Mouse (Mus musculus) MEL (cell line): ENCODE results near the gene Fxn. TPM values are rescaled to one million over a fixed set of nuclear protein-coding genes. Genes with fewer than 3 reads are reported as not detected.

Experiments
- DNase-seq: peaks from one replicate; pipeline ENCODE4 v3.0.0; 2011; ENCODE audit warnings: low read depth, low spot score
- H3K27ac ChIP-seq: 2 replicates; pipeline ENCODE4 v1.5.1; 2012; ENCODE audit warnings: low read depth, mild to moderate bottlenecking, control low read depth, low read length, moderate library complexity; ENCODE audit not compliant: control insufficient read depth
- H3K27me3 ChIP-seq, 2 experiments: fragments of 150-350 bp in 1 of 2; sonication (generic) in 1 of 2; 2 replicates each; pipeline ENCODE4 v1.6.1; 2012; ENCODE audit warnings: low read length in 2 of 2, mild to moderate bottlenecking in 2 of 2, improper control_type of control experiment in 1 of 2, moderate library complexity in 1 of 2; ENCODE audit not compliant: insufficient read depth in 2 of 2, control insufficient read depth in 1 of 2
- H3K36me3 ChIP-seq, 2 experiments: 2 replicates each; pipeline ENCODE4 v1.6.1; 2012 to 2014; ENCODE audit warnings: low read length in 2 of 2, improper control_type of control experiment in 1 of 2, inconsistent platforms in 1 of 2, mild to moderate bottlenecking in 1 of 2; ENCODE audit not compliant: insufficient read depth in 2 of 2, control insufficient read depth in 1 of 2
- H3K4me1 ChIP-seq, 2 experiments: fragments of 150-350 bp in 1 of 2; sonication (generic) in 1 of 2; 2 replicates each; pipeline ENCODE4 v1.6.1; 2012; ENCODE audit warnings: low read length in 2 of 2, improper control_type of control experiment in 1 of 2, mild to moderate bottlenecking in 1 of 2; ENCODE audit not compliant: insufficient read depth in 2 of 2, control insufficient read depth in 1 of 2
- H3K4me3 ChIP-seq, 2 experiments: fragments of 150-350 bp in 1 of 2; sonication (generic) in 1 of 2; 2 replicates each; pipeline ENCODE4 v1.5.1; 2012; ENCODE audit warnings: low read depth in 2 of 2, low read length in 2 of 2, mild to moderate bottlenecking in 2 of 2, moderate library complexity in 2 of 2, control low read depth in 1 of 2, improper control_type of control experiment in 1 of 2; ENCODE audit not compliant: control insufficient read depth in 1 of 2, insufficient read depth in 1 of 2
- H3K79me2 ChIP-seq: 2 replicates; pipeline ENCODE4 v1.6.1; 2012; ENCODE audit warnings: mild to moderate bottlenecking, low read length, moderate library complexity; ENCODE audit not compliant: control insufficient read depth, poor library complexity, insufficient read depth
- H3K9ac ChIP-seq: 2 replicates; pipeline ENCODE4 v1.6.1; 2012; ENCODE audit warnings: low read depth, mild to moderate bottlenecking, control low read depth, low read length, moderate library complexity; ENCODE audit not compliant: control insufficient read depth, poor library complexity, severe bottlenecking
- H3K9me3 ChIP-seq: fragments of 150-350 bp; sonication (generic); replicated peaks from 2 replicates; pipeline ENCODE4 v1.6.1; 2012; ENCODE audit warnings: mild to moderate bottlenecking, low read length, improper control_type of control experiment, moderate library complexity; ENCODE audit not compliant: insufficient read depth
- BHLHE40 ChIP-seq: IDR thresholded peaks from 2 replicates; pipeline ENCODE4 v1.6.1; 2012; ENCODE audit warnings: low read depth, mild to moderate bottlenecking, inconsistent platforms, low read length, improper control_type of control experiment, borderline replicate concordance
- CHD1 ChIP-seq: IDR thresholded peaks from 2 replicates; pipeline ENCODE4 v1.6.1; 2012; ENCODE audit warnings: low read depth, mild to moderate bottlenecking, inconsistent platforms, low read length, improper control_type of control experiment
- CTCF ChIP-seq, 3 experiments: IDR thresholded peaks in 2 of 3; conservative IDR thresholded peaks in 1 of 3; 2 replicates each; pipeline ENCODE4 v1.5.1; 2011 to 2012; ENCODE audit warnings: low read length in 3 of 3, low read depth in 2 of 3, mild to moderate bottlenecking in 2 of 3, improper control_type of control experiment in 1 of 3, inconsistent platforms in 1 of 3, mixed read lengths in 1 of 3, moderate library complexity in 1 of 3; ENCODE audit not compliant: control insufficient read depth in 1 of 3, insufficient read depth in 1 of 3, poor library complexity in 1 of 3, severe bottlenecking in 1 of 3
- E2F4 ChIP-seq: IDR thresholded peaks from 2 replicates; pipeline ENCODE4 v1.6.1; 2011; ENCODE audit warnings: low read depth, low read length, improper control_type of control experiment, borderline replicate concordance
- ELF1 ChIP-seq: IDR thresholded peaks from 2 replicates; pipeline ENCODE4 v1.6.1; 2014; ENCODE audit warnings: low read depth, mild to moderate bottlenecking, inconsistent platforms, low read length, improper control_type of control experiment, moderate library complexity
- ETS1 ChIP-seq: IDR thresholded peaks from 2 replicates; pipeline ENCODE4 v1.6.1; 2012; ENCODE audit warnings: low read depth, mild to moderate bottlenecking, inconsistent platforms, low read length, improper control_type of control experiment, moderate library complexity
- GATA1 ChIP-seq: IDR thresholded peaks from 2 replicates; pipeline ENCODE4 v1.6.1; 2011; ENCODE audit warnings: low read depth, low read length, improper control_type of control experiment
- HCFC1 ChIP-seq: IDR thresholded peaks from 2 replicates; pipeline ENCODE4 v1.6.1; 2012; ENCODE audit warnings: low read depth, mild to moderate bottlenecking, inconsistent platforms, low read length, improper control_type of control experiment, moderate library complexity
- JUND ChIP-seq: IDR thresholded peaks from 2 replicates; pipeline ENCODE4 v1.6.1; 2011; ENCODE audit warnings: low read depth, mild to moderate bottlenecking, improper control_type of control experiment, low read length
- KAT2A ChIP-seq: conservative IDR thresholded peaks from 2 replicates; pipeline ENCODE4 v1.6.1; 2012; ENCODE audit warnings: low read depth, low read length, improper control_type of control experiment, inconsistent platforms
- MAZ ChIP-seq: IDR thresholded peaks from 2 replicates; pipeline ENCODE4 v1.6.1; 2012; ENCODE audit warnings: low read depth, mild to moderate bottlenecking, inconsistent platforms, low read length, improper control_type of control experiment
- NELFE ChIP-seq: IDR thresholded peaks from 2 replicates; pipeline ENCODE4 v1.6.1; 2011; ENCODE audit warnings: low read depth, low read length, improper control_type of control experiment
- NRF1 ChIP-seq: IDR thresholded peaks from 2 replicates; pipeline ENCODE4 v1.6.1; 2014; ENCODE audit warnings: low read depth, mild to moderate bottlenecking, inconsistent platforms, low read length, improper control_type of control experiment, moderate library complexity; ENCODE audit not compliant: poor library complexity, insufficient read depth, severe bottlenecking
- POLR2A ChIP-seq, 2 experiments: IDR thresholded peaks; 2 replicates each; pipeline ENCODE4 v1.6.1; 2011 to 2012; ENCODE audit warnings: low read length in 2 of 2, mild to moderate bottlenecking in 2 of 2, control low read depth in 1 of 2, improper control_type of control experiment in 1 of 2, low read depth in 1 of 2, moderate library complexity in 1 of 2; ENCODE audit not compliant: control insufficient read depth in 1 of 2, insufficient read depth in 1 of 2, poor library complexity in 1 of 2
- POLR2AphosphoS2 ChIP-seq: IDR thresholded peaks from 2 replicates; pipeline ENCODE4 v1.6.1; 2011; ENCODE audit warnings: low read length, improper control_type of control experiment
- RCOR1 ChIP-seq: IDR thresholded peaks from 2 replicates; pipeline ENCODE4 v1.6.1; 2012; ENCODE audit warnings: low read depth, mild to moderate bottlenecking, inconsistent platforms, low read length, improper control_type of control experiment
- SMC3 ChIP-seq: IDR thresholded peaks from 2 replicates; pipeline ENCODE4 v1.6.1; 2011; ENCODE audit warnings: low read depth, low read length, improper control_type of control experiment
- TBP ChIP-seq: IDR thresholded peaks from 2 replicates; pipeline ENCODE4 v1.8.0; 2011; ENCODE audit warnings: low read depth, low read length, improper control_type of control experiment
- USF2 ChIP-seq, 2 experiments: IDR thresholded peaks; 2 replicates each; pipeline ENCODE4 v1.6.1; 2011 to 2012; ENCODE audit warnings: improper control_type of control experiment in 2 of 2, low read length in 2 of 2, borderline replicate concordance in 1 of 2, inconsistent platforms in 1 of 2, low read depth in 1 of 2, mild to moderate bottlenecking in 1 of 2; ENCODE audit not compliant: insufficient read depth in 1 of 2
- ZMIZ1 ChIP-seq: IDR thresholded peaks from 2 replicates; pipeline ENCODE4 v1.6.1; 2012; ENCODE audit warnings: low read depth, mild to moderate bottlenecking, inconsistent platforms, low read length, improper control_type of control experiment, moderate library complexity
- polyA plus RNA-seq, 2 experiments: library from polyadenylated mRNA; stranded (reverse) in 1 of 2; unstranded in 1 of 2; fragments of >175 nt in 1 of 2; fragments of >200 nt in 1 of 2; gene quantifications; 2 replicates each; pipeline versions ENCODE4 v1.2.1 to v1.2.4; 2012; ENCODE audit warnings: low replicate concordance in 2 of 2, low read depth in 1 of 2; ENCODE audit not compliant: insufficient read length in 2 of 2, insufficient read depth in 1 of 2, missing spikeins in 1 of 2
- total RNA-seq: library from RNA; depleted of rRNA; stranded (reverse); fragments of 300-350 nt; gene quantifications from 2 replicates; pipeline ENCODE4 v1.2.3, GENCODE M21; 2012

Fxn gene
- total and polyA plus RNA-seq, 3 experiments = 53.7 to 83.7 TPM; not detected in 1

DNA sequence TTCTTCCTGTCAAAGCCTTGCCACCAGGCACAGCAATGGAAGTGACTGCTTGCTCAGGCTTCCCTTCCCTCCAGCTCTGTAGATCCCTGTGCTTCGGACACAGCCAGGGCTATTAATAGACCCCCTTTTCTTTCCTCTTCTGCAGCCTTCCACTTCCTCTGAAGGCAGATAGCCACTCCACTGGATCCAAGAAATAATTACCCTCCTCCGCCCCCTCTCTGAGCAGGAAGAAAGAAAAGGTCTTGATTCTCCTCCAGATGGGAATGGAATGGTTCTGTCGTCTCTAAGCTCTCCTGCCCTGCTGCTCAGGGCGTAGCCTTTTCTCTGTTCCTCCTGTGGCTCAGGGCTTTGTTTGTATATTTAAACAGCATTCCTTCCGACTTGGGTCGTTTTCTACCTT, 28.5 kb downstream of the Fxn start:
- Histone ChIP-seq H3K79me2 (no peaks in the 10 kb centered on the region), H3K9me3 (no peaks in the 10 kb centered on the region), H3K4me3 (no peak overlapping the region), H3K4me1 (peaks cover 0 to 4% of the 10 kb centered on the region in 2 experiments; a peak in 2 of 4 replicates)
- no peak for DNase-seq
- TF ChIP-seq NELFE = no peak
- TF ChIP-seq POLR2AphosphoS2 = no peak
- TF ChIP-seq RCOR1 = no peak
- no peak for TF ChIP-seq CHD1
- TF ChIP-seq TBP = no peak
- no peak for TF ChIP-seq MAZ
- TF ChIP-seq ELF1 = no peak
- TF ChIP-seq CTCF (IDR thresholded peaks at IDR 0.05 in 2 of 3, conservative IDR thresholded peaks at IDR 0.05 in 1 of 3; ENCODE audit: control insufficient read depth in 1 of 3, insufficient read depth in 1 of 3, low read depth in 2 of 3, low read length in 3 of 3, poor library complexity in 1 of 3, severe bottlenecking in 1 of 3) = no peak
- no peak for TF ChIP-seq GATA1
- TF ChIP-seq NRF1 = no peak
- no peak for TF ChIP-seq HCFC1
- TF ChIP-seq, all 39 proteins: peak for 0
- no peaks in the 10 kb centered on the region for H3K27me3 ChIP-seq
- H3K36me3 ChIP-seq = no peaks in the 10 kb centered on the region
- H3K27ac ChIP-seq = no peak overlapping the region
- H3K9ac ChIP-seq = no peak overlapping the region

DNA sequence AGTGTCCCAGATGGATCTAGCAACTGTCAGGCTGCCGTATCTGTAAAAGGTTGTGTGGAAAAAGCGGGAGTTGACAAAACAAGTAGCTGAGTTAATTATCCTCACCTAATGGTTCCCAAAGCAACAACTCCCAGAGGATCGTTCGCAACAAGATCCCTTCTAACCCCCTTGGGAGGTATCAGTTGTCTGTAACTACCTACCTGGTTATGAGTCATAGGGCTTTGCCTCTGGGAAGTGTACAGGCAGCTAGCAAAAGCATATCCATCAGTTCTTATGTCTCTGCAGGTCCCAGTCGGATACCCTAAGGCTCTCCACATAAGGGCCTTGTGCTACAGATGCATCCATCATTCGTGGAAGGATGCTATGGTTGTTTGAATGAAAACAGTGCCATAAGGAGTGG, 37.1 kb downstream of the Fxn start:
- Histone ChIP-seq H3K9ac (no peak overlapping the region), H3K36me3 (no peaks in the 10 kb centered on the region), H3K27ac (no peak overlapping the region), H3K79me2 (no peaks in the 10 kb centered on the region), H3K9me3 (no peaks in the 10 kb centered on the region), H3K4me3 (no peak overlapping the region), H3K4me1 (peaks cover 0 to 4% of the 10 kb centered on the region in 2 experiments; a peak in 2 of 4 replicates), H3K27me3 (no peaks in the 10 kb centered on the region)
- DNase-seq = no peak
- no peak for TF ChIP-seq KAT2A
- TF ChIP-seq E2F4 = no peak

DNA sequence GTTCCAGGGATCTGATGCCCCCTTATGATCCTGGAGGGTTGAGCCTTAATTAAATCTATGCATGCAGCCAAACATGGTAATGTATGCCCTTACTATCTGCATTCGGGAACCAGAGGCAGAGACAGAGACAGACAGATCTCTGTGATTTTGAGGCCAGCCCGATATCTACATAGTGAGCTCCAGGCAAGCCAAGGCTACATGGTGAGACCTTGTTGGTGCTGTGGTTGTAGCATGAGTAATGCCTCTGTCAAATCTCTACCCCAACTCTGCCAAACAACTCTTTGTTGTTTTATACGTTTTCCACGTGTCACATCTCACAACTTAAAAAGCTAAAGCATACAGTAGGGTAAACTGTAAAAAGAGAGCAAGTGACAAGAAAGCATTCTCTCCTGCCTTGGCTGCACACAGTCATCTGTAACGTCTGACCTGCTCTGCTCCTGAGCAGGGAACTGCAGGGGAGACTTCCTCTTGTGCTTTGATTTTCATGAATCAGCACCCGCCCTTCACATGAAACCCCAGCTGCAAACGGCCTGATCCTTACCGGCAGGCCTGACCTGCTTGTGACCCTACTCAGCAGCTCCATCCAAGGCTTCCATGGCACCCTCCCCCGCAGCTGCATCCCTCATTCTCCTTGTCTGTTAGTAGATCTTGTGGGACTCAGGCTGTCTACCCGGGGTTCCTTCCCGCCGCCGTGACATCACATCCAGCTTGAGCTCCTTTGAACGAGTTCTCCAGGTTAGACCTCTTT, 38.4 kb downstream of the Fxn start:
- Histone ChIP-seq H3K4me1 (no peaks in the 10 kb centered on the region), H3K27ac (no peak overlapping the region), H3K9me3 (no peaks in the 10 kb centered on the region), H3K4me3 (no peak overlapping the region), H3K9ac (no peak overlapping the region)
- DNase-seq = no peak
- TF ChIP-seq ETS1 (no peak), POLR2A (IDR thresholded peaks at IDR 0.05; ENCODE audit: control insufficient read depth in 1 of 2, insufficient read depth in 1 of 2, low read depth in 1 of 2, low read length in 2 of 2, poor library complexity in 1 of 2) (no peak), NELFE (no peak), SMC3 (no peak), USF2 (IDR thresholded peaks at IDR 0.05; ENCODE audit: borderline replicate concordance in 1 of 2, insufficient read depth in 1 of 2, low read depth in 1 of 2, low read length in 2 of 2) (no peak), E2F4 (no peak), JUND (no peak), ZMIZ1 (no peak), BHLHE40 (no peak)
- TF ChIP-seq, all 39 proteins: peak for 0
- H3K27me3 ChIP-seq = no peaks in the 10 kb centered on the region
- no peaks in the 10 kb centered on the region for H3K36me3 ChIP-seq
- no peaks in the 10 kb centered on the region for H3K79me2 ChIP-seq
